ENCODE assay signal across 19 mouse cellular contexts in the genomic region with DNA sequence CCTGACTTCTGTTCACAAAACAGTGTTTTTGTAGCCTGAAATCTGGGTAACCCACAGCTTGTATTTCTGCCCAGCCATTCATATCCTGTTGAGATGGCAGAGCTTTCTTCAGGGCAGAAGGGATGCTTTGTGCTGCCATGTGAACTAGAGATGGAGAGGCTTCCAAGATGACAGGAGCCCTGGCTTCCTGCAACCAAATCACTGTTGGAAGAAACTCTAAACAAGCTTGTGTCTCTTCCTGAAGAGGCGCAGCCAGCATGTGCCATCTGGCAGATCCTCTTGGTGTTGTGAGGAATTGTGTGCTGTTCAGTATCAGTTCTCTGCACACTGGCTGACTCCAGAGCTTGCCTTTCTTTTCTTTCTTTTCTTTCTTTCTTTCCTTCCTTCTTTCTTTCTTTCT. TPM values are rescaled to one million over a fixed set of nuclear protein-coding genes. Genes with fewer than 3 reads are reported as not detected.
DNase-seq lines count a peak whose midpoint lies in the region; ATAC-seq lines count a peak whose summit lies in the region.
"Not testable (repeated sequence)": the region's sequence is repeated elsewhere in the genome, so short reads cannot be mapped to it uniquely, and the experiment has no call there.
"Had no signal": no experiment of that assay in that cellular context is flagged by ENCODE, and none has a peak within 500 bp of the region (broad histone marks: within the 10 kb centered on the region; RNA-seq: fewer than 3 reads in every experiment).

No protein-coding gene starts in this region.

- not testable (repeated sequence) for H3K36me3 ChIP-seq in forebrain, embryonic 14.5 days (ENCODE audit: control insufficient read depth, insufficient read depth, low read length)

- not testable (repeated sequence) for H3K4me1 ChIP-seq in forebrain, embryonic 14.5 days (ENCODE audit: control insufficient read depth, insufficient read depth, low read length)

- peak; percentile 4 for DNase-seq in brain, embryonic 18.5 days (ENCODE audit: low read depth, low spot score)
- peak; percentile 39 to 59 for DNase-seq in cerebellum, adult 18-20 months
- peak; percentile 64 for DNase-seq in cerebellum, adult 9-10 months
- DNase-seq in cerebellum, postnatal 14 days, result peak; percentile 53 to 64
- peak; percentile 3 for DNase-seq in forebrain, embryonic 14.5 days (ENCODE audit: low spot score)
- peak; percentile 26 for DNase-seq in layer of hippocampus, adult 9-11 months

- WGBS in forebrain, embryonic 14.5 days, result 83% methylated on average over 1 of the region's 1 CpGs

- not testable (repeated sequence) for H3K9me3 ChIP-seq in forebrain, embryonic 14.5 days (replicated peaks; ENCODE audit: control insufficient read depth, low read length)

- H3K27ac ChIP-seq in forebrain, embryonic 14.5 days (ENCODE audit: low read depth, low read length), result not testable (repeated sequence)

- not testable (repeated sequence) for ATAC-seq in forebrain, embryonic 14.5 days

- not testable (repeated sequence) for H3K27me3 ChIP-seq in forebrain, embryonic 14.5 days (replicated peaks; ENCODE audit: control insufficient read depth, insufficient read depth, low read length)

- not testable (repeated sequence) for H3K4me2 ChIP-seq in forebrain, embryonic 14.5 days (ENCODE audit: low read length)

- H3K9ac ChIP-seq in forebrain, embryonic 14.5 days (ENCODE audit: low read length), result not testable (repeated sequence)

- not testable (repeated sequence) for H3K4me3 ChIP-seq in forebrain, embryonic 14.5 days (ENCODE audit: low read depth, low read length)

RNA-seq across cellular contexts. Expression of gene AF366264, which starts 5.1 kb away (rescaled TPM):
- polyA plus RNA-seq in forebrain, embryonic 14.5 days (2014; fragmentation: Nextera tagmentation; extraction: Ambion mirVana), result not detected in 2 replicates
- polyA plus RNA-seq: adrenal gland, adult 2 months; C2C12; CD4-positive, CD25-positive, alpha-beta regulatory T cell, adult 4 months; embryonic facial prominence, embryonic 11.5 days; embryonic facial prominence, embryonic 14.5 days; forebrain, embryonic 10.5 days; forebrain, embryonic 13.5 days; heart, embryonic 12.5 days; heart, embryonic 15.5 days; hindbrain, embryonic 10.5 days; hindbrain, embryonic 13.5 days; hindbrain, embryonic 16.5 days; intestine, embryonic 15.5 days had no signal

RNA-seq across cellular contexts. Expression of gene Champ1, which starts 26.2 kb away (rescaled TPM):
- 53.2 and 54.9 TPM in 2 replicates for polyA plus RNA-seq in forebrain, embryonic 14.5 days (2014; fragmentation: Nextera tagmentation; extraction: Ambion mirVana)

RNA-seq across cellular contexts. Expression of gene Coprs, which starts 46.8 kb away (rescaled TPM):
- polyA plus RNA-seq in forebrain, embryonic 14.5 days (2014; fragmentation: Nextera tagmentation; extraction: Ambion mirVana), result 105 and 114 TPM in 2 replicates

RNA-seq across cellular contexts. Expression of gene Upf3a, which starts 57.9 kb away (rescaled TPM):
- 33.7 and 35.2 TPM in 2 replicates for polyA plus RNA-seq in forebrain, embryonic 14.5 days (2014; fragmentation: Nextera tagmentation; extraction: Ambion mirVana)

Comparison
In these comparisons a context has a peak if more than half of its experiments do, and no peak if none do; other contexts are left out.
1. DNase-seq: peak in every context shown above with its lines; median percentile 64 in cerebellum, adult 9-10 months; 58 in cerebellum, postnatal 14 days; 49 in cerebellum, adult 18-20 months; 26 in layer of hippocampus, adult 9-11 months; 4 in brain, embryonic 18.5 days; 3 in forebrain, embryonic 14.5 days.